Mouse (Mus musculus) intestine, embryonic 14.5 days (tissue): ENCODE results near the gene Bcl9l. TPM values are rescaled to one million over a fixed set of nuclear protein-coding genes. Genes with fewer than 3 reads are reported as not detected.

Source experiments
- ATAC-seq: fragments of 200-750 bp; cut with Nextera tagmentation; replicated peaks from 2 replicates; pipeline ENCODE4 v1.8.0; 2017; ENCODE audit warnings: low read depth, moderate number of reproducible peaks, moderate TSS enrichment, moderate library complexity; ENCODE audit not compliant: low FRiP score, low TSS enrichment
- DNase-seq: peaks from one replicate; pipeline ENCODE4 v3.0.0-alpha.2; 2018; ENCODE audit warnings: low spot score
- H3K27ac ChIP-seq: fragments of 300-500 bp; sonication (generic); 2 replicates; pipeline ENCODE4 v1.5.1; 2014; ENCODE audit warnings: low read depth, mild to moderate bottlenecking, control low read depth
- H3K27me3 ChIP-seq: fragments of 300-500 bp; sonication (generic); replicated peaks from 2 replicates; pipeline ENCODE4 v1.6.1; 2014; ENCODE audit warnings: low read length, control low read depth; ENCODE audit not compliant: control insufficient read depth, insufficient read depth
- H3K36me3 ChIP-seq: fragments of 300-500 bp; sonication (generic); 2 replicates; pipeline ENCODE4 v1.6.1; 2014; ENCODE audit warnings: low read length, control low read depth; ENCODE audit not compliant: control insufficient read depth, insufficient read depth
- H3K4me1 ChIP-seq: fragments of 300-500 bp; sonication (generic); replicated peaks from 2 replicates; pipeline ENCODE4 v1.6.1; 2014; ENCODE audit warnings: low read length, control low read depth, mixed read lengths; ENCODE audit not compliant: control insufficient read depth, insufficient read depth
- H3K4me2 ChIP-seq: fragments of 300-500 bp; sonication (generic); 2 replicates; pipeline ENCODE4 v1.6.1; 2014; ENCODE audit warnings: low read length
- H3K4me3 ChIP-seq: fragments of 300-500 bp; sonication (generic); 2 replicates; pipeline ENCODE4 v1.5.1; 2014; ENCODE audit warnings: low read depth, low read length, control low read depth, mixed read lengths
- H3K9ac ChIP-seq: fragments of 300-500 bp; sonication (generic); 2 replicates; pipeline ENCODE4 v1.6.1; 2014; ENCODE audit warnings: mild to moderate bottlenecking, low read length
- H3K9me3 ChIP-seq: fragments of 300-500 bp; sonication (generic); 2 replicates; pipeline ENCODE4 v1.6.1; 2016; ENCODE audit warnings: low read length, control low read depth; ENCODE audit not compliant: control insufficient read depth
- WGBS: fragments of 180-500 bp; shearing (Covaris S2); extraction: QIAGEN DNeasy Blood & Tissue Kit; methylation state at CpG from one replicate; pipeline ENCODE4 v1.1.7; 2014; 5-methylcytosine and 5-hydroxymethylcytosine counted together
- polyA plus RNA-seq: library from polyadenylated mRNA; unstranded; fragments of >200 nt; fragmentation: Nextera tagmentation; extraction: Ambion mirVana; gene quantifications from 2 replicates; pipeline ENCODE4 v1.2.1, GENCODE M21; 2014

Bcl9l gene
- polyA plus RNA-seq, 1 experiment from 2014 or later = 10.2 TPM

DNA sequence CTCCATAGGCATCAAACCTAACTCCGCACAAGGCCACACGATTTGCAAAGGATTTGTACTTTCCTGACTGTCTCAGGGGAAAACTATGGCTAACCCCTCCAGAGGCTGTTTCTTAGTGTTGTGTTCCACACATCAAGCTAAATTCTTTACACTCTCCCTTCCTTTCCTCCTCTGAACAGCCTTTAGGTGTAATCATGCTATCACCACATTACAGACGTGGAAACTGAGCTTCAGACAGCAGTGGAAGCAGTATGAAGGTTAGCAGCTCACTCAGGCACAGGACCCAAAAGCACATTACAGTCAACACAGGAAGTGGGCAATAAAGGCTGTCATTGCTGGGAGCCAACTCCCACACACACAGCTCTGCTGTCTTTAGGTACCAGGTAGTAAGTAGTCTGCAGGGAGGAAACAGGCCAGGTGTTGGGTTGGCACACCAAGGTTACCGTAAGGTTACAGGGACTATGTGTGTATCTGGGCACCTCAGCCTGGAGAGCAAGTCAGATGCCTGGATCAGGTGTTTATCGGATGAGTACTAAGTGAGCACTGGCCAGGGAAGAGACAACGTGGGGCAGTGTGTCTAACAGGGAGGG is 50.5 kb downstream of the Bcl9l start:
- ATAC-seq (no peak), DNase-seq (no peak)
- Histone ChIP-seq H3K27ac (no peak overlapping the region), H3K4me3 (no peak overlapping the region), H3K9me3 (0 out of 2 replicates have a peak, but pooled peaks cover 3% of the 10 kb centered on the region), H3K9ac (no peak overlapping the region), H3K36me3 (no peaks in the 10 kb centered on the region), H3K27me3 (no peaks in the 10 kb centered on the region), H3K4me1 (no peaks in the 10 kb centered on the region), H3K4me2 (no peak overlapping the region)
- WGBS = 71% methylated on average over 6 of the region's 6 CpGs

DNA sequence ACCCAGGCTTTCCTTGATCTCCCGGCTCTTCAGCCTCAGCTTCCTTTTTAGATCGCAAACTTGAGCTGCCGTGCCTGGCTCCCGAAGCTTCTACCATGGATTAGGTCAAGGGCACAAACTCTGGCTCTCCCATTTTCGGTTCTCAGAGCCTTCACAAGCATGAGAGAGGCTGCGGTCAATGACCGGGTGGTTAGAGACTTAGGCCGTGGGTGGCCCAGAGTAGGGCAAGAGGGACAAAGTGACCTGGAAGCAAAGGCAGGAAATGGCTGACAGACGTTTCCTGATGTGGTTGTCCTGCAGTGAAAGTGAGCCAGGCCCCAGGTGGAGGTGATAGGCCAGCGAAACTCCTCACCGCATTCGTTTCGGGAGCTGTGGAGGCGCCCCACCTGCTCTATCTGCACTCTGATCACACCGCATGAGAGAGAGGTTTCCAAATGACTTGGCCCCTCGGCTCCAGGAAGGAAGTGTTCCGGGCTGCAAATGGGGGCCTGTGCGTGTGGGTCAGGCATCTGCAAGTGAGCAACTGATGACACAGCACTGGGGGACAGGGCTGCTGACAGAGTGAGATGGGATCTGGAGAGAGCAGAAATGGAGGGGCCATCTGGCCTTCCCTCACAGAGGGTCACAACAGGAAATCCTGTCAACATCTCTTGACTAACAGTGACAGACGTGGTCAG is 55.1 kb downstream of the Bcl9l start:
- Histone ChIP-seq H3K27me3 (no peaks in the 10 kb centered on the region), H3K4me1 (no peaks in the 10 kb centered on the region), H3K4me3 (no peak overlapping the region), H3K27ac (no peak overlapping the region), H3K9ac (no peak overlapping the region), H3K4me2 (no peak overlapping the region), H3K9me3 (no peaks in the 10 kb centered on the region), H3K36me3 (no peaks in the 10 kb centered on the region)
- DNase-seq (no peak), ATAC-seq (no peak)
- WGBS = 71% methylated on average over 19 of the region's 19 CpGs

DNA sequence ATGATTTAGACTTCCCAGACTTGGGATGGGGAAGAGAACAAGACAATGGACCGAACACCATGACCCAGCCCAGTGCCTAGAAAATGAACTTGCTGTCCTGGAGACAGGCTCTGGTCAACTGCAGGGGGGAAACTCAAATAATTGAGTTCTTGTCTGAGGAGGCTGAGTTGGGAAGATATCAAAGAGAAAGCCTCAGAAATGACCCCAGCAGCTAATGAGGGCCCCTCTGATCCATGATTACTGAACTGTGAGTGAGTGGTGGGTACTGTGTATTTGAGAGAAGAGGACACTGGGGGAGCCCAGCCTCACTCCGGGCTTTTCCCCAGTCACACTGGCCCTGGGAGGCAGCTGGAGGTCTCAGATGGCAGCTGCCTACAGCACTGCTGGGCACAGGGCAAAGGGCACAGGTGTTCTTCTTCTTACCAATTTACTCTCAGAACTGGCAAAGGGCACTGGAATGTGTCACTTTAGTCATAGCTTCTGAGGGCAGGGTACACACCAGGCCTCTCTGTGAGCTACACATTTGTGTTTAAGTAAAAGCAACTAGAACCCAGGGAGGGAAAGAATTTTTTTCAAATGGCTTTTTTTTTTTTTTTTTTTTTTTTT is 57.3 kb downstream of the Bcl9l start:
- Histone ChIP-seq H3K9me3 (no peaks in the 10 kb centered on the region), H3K4me2 (no peak overlapping the region), H3K4me1 (no peaks in the 10 kb centered on the region), H3K4me3 (no peak overlapping the region), H3K27ac (no peak overlapping the region), H3K9ac (no peak overlapping the region), H3K36me3 (no peaks in the 10 kb centered on the region), H3K27me3 (no peaks in the 10 kb centered on the region)
- DNase-seq (no peak), ATAC-seq (no peak)
- WGBS = 75% methylated on average over 2 of the region's 2 CpGs

DNA sequence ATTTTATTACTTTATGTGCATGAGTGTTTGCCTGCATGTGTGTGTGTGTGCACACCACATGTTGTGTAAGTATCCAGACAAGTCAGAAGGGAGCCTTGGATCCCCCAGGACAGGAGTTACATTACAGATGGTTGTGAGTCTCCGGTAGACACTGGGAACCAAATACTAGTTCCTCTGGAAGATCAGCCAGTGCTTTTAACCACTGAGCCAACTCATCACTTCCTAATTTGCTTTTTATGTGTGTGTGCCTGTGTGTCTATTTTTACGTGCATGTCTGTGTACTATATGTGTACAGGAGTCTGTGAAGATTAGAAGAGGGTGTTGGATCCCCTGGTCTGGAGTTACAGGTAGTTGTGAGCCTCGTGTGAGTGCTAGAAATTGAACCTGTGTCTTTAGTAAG is 58.1 kb downstream of the Bcl9l start:
- Histone ChIP-seq H3K9ac (no peak overlapping the region), H3K9me3 (no peaks in the 10 kb centered on the region), H3K36me3 (no peaks in the 10 kb centered on the region), H3K4me2 (no peak overlapping the region), H3K27me3 (no peaks in the 10 kb centered on the region), H3K4me3 (no peak overlapping the region), H3K27ac (no peak overlapping the region), H3K4me1 (no peaks in the 10 kb centered on the region)
- 82% methylated on average over 3 of the region's 3 CpGs for WGBS
- ATAC-seq (no peak), DNase-seq (no peak)

DNA sequence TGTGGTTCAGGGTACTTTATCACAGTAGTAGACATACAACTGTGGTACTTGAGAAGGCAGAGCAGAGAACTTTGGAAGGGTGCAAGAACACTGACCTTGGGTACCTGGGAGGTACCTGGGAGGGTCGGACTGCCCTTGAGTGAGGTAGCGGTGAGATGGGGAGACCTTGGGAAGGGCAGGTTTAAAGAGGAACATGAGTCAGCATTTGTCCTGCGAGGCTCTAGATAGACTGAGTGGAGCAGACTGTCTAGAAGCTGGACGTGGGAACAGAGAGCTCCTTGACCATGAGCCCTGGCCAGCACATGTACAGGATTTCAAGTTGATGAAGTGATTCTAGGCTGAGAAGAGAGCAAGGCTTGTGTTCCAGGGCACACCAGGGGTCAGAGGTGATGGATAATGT is 59.7 kb downstream of the Bcl9l start:
- no peaks in the 10 kb centered on the region for H3K4me1 ChIP-seq
- no peak overlapping the region for H3K4me3 ChIP-seq
- WGBS = 77% methylated on average over 4 of the region's 4 CpGs
- H3K9ac ChIP-seq = no peak overlapping the region
- ATAC-seq = no peak
- no peak overlapping the region for H3K27ac ChIP-seq
- H3K9me3 ChIP-seq = no peaks in the 10 kb centered on the region
- no peaks in the 10 kb centered on the region for H3K27me3 ChIP-seq
- no peaks in the 10 kb centered on the region for H3K36me3 ChIP-seq
- H3K4me2 ChIP-seq = no peak overlapping the region
- no peak for DNase-seq

DNA sequence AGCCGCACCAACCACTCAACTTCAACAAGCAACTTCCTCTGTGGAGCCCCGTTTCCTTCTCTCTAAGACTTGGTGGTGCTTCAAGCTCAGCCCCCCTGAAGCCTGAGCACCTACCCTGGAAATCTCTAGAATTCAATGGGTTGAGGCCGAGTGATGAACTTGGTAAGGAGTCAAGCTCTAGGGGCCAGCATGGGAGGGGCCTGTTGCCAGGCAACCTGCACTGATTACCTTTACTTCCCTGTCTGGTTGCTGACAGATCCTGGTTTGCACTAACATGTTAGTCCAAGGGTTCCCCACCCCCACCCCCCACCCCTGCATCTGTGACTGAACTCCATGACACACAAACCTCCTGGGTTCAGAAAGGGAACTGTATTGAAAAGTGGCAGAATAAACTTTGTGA is 62.4 kb downstream of the Bcl9l start:
- H3K4me1 ChIP-seq = no peaks in the 10 kb centered on the region
- ATAC-seq (no peak), DNase-seq (no peak)
- no peaks in the 10 kb centered on the region for H3K36me3 ChIP-seq
- no peak overlapping the region for H3K4me2 ChIP-seq
- 76% methylated on average over 3 of the region's 3 CpGs for WGBS
- no peak overlapping the region for H3K9ac ChIP-seq
- H3K4me3 ChIP-seq = no peak overlapping the region
- no peaks in the 10 kb centered on the region for H3K27me3 ChIP-seq
- no peaks in the 10 kb centered on the region for H3K9me3 ChIP-seq
- H3K27ac ChIP-seq = no peak overlapping the region

DNA sequence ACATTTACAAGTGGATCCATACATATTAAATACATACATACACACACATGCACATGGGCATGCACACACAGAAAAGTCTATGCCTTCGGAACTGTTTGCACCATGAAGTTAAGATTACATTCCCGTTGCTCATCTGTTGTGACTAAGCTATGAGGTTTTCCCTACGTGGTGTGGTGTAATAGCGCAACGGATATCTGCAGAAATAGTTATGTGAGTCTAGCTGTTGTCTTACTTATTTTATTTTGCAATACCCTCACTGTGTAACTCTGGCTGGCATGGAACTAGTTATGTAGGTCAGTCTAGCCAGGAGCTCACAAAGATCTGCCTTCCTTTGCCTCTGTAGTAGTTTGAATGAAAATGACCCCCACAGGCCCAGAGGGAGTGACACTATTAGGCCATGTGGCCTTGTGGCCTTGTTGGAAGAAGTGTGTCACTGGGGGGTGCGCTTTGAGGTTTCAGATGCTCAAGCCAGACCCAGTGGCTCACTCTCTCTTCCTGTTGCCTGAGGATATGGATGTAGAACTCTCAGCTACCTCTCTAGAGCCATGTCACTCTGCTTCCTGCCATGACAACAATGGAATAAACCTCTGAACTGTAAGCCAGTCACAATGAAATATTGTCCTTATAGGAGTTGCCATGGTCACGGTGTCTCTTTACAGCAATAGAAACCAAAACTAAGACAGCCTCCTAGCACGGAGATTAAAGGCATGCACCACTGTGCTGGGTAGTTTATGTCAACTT is 66.0 kb downstream of the Bcl9l start:
- DNase-seq (no peak), ATAC-seq (no peak)
- Histone ChIP-seq H3K9ac (no peak overlapping the region), H3K4me3 (no peak overlapping the region), H3K4me1 (no peaks in the 10 kb centered on the region), H3K9me3 (no peaks in the 10 kb centered on the region), H3K4me2 (no peak overlapping the region), H3K27me3 (no peaks in the 10 kb centered on the region), H3K36me3 (no peaks in the 10 kb centered on the region), H3K27ac (no peak overlapping the region)
- 92% methylated on average over 8 of the region's 8 CpGs for WGBS

DNA sequence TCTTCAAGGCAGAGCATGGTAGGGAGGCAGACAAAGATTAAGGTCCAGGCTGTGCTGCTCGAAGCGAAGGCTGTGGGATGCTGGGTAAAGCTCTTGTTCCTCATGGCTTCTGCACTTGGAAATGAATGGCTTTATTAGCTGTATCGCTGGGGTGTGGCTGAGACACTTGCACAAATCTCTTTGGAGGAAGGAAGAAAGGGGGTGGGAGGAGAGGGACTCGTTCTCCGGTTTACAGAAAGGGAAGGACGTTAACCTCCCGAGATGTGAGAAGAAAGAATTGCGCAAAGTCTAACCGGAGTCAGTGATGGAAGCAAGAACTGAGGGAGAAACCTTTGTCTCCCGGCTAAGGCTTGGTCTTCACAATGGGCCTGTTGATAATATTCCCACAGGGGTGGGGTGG is 68.5 kb downstream of the Bcl9l start:
- H3K36me3 ChIP-seq = no peaks in the 10 kb centered on the region
- 81% methylated on average over 10 of the region's 10 CpGs for WGBS
- no peak overlapping the region for H3K9ac ChIP-seq
- H3K4me3 ChIP-seq = no peak overlapping the region
- H3K4me2 ChIP-seq = no peak overlapping the region
- ATAC-seq (no peak), DNase-seq (no peak)
- no peaks in the 10 kb centered on the region for H3K4me1 ChIP-seq
- H3K27ac ChIP-seq = no peak overlapping the region
- H3K27me3 ChIP-seq = no peaks in the 10 kb centered on the region
- no peaks in the 10 kb centered on the region for H3K9me3 ChIP-seq
